Mouse (Mus musculus): ENCODE data around the gene Abhd14a.

GRCm38 (mm10) chr9:106476002-106476923 is 28.8 kb upstream of the Abhd14a start:
- TF ChIP-seq CTCF (IDR thresholded peaks at IDR 0.05; ENCODE audit: low read depth) (no peak), EP300 (IDR thresholded peaks at IDR 0.05; ENCODE audit: low read depth) (no peak)

Measured in liver, postnatal 0 days (tissue).